Mouse (Mus musculus): Measurements from ENCODE around the gene Gm8994.

- TF ChIP-seq CTCF (IDR thresholded peaks at IDR 0.05; ENCODE audit: low read depth) (no peak), EP300 (IDR thresholded peaks at IDR 0.05; ENCODE audit: low read depth) (no peak)
These were observed 13.8 kb downstream of the Gm8994 start for GRCm38 (mm10) chr6:136341093-136341492.
